Mouse (Mus musculus): ENCODE data around the gene Pklr.

Gene Pklr

DNA sequence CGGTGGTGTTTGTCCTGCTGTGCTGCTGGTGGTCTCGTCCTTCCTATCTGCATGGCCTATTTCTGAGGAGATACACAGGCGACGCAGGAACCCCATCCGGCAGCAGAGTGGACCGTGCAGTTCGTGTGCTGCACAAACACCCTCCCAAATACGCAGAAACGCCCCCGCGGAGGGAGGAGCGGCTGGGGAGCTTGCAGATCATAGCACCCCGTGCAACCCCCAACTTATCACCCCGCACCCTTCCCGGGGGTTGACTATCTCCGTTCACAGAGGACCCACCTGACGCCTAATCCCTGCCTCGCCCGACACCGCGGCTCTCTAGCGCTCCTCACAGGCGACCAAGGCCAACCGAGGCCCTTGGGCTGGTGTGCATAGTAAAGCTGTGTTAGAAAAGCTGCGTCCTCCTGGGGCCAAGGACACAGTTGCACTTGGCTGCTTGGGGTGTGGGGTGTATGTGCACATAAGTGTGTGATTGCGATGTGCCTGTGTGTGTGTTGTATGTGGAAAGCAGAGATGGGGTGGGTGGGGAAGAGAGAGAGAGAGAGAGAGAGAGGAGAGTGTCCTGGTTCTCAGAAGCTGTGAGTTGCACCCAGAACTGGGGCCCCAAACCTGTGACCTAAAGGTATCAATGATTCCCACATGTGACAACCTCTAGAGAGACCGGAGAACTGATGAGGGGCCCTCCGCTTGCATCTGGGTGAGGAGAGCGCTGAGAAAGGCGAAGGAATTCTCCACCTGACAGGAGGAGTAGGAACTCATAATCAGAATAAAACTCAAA, 3.5 kb upstream of the Pklr start:
- TF ChIP-seq CTCF (conservative IDR thresholded peaks at IDR 0.05; ENCODE audit: low read length) (no peak), NANOG (IDR thresholded peaks at IDR 0.05; ENCODE audit: borderline replicate concordance, low read length) (no peak), POU5F1 (IDR thresholded peaks at IDR 0.05; ENCODE audit: borderline replicate concordance, low read length) (no peak)
- Histone ChIP-seq H3K9me3 (ENCODE audit: low read length) (no peaks in the 10 kb centered on the region), H3K36me3 (ENCODE audit: insufficient read depth, low read length) (no peaks in the 10 kb centered on the region), H3K4me3 (replicated peaks; ENCODE audit: low read length) (peak overlapping the region; percentile 52), H3K4me1 (replicated peaks; ENCODE audit: low read depth, low read length) (peaks cover 24% of the 10 kb centered on the region), H3K27me3 (ENCODE audit: insufficient read depth, low read length) (peaks cover 48% of the 10 kb centered on the region)

- H3K36me3 ChIP-seq (ENCODE audit: insufficient read depth, low read length) = no peaks in the 10 kb centered on the region
- peaks cover 26% of the 10 kb centered on the region for H3K4me1 ChIP-seq (replicated peaks; ENCODE audit: low read depth, low read length)
- TF ChIP-seq NANOG (IDR thresholded peaks at IDR 0.05; ENCODE audit: borderline replicate concordance, low read length) (no peak), CTCF (conservative IDR thresholded peaks at IDR 0.05; ENCODE audit: low read length) (no peak), POU5F1 (IDR thresholded peaks at IDR 0.05; ENCODE audit: borderline replicate concordance, low read length) (no peak)
- H3K9me3 ChIP-seq (ENCODE audit: low read length) = no peaks in the 10 kb centered on the region
- peaks cover 48% of the 10 kb centered on the region for H3K27me3 ChIP-seq (ENCODE audit: insufficient read depth, low read length)
- H3K4me3 ChIP-seq (replicated peaks; ENCODE audit: low read length) = no peak overlapping the region
Measured at GRCm38 (mm10) chr3:89133063-89133450, 2.9 kb upstream of the Pklr start.

- Histone ChIP-seq H3K4me3 (replicated peaks; ENCODE audit: low read length) (no peak overlapping the region), H3K4me1 (replicated peaks; ENCODE audit: low read depth, low read length) (peaks cover 29% of the 10 kb centered on the region), H3K36me3 (ENCODE audit: insufficient read depth, low read length) (no peaks in the 10 kb centered on the region), H3K27me3 (ENCODE audit: insufficient read depth, low read length) (peaks cover 48% of the 10 kb centered on the region), H3K9me3 (ENCODE audit: low read length) (no peaks in the 10 kb centered on the region)
- TF ChIP-seq POU5F1 (IDR thresholded peaks at IDR 0.05; ENCODE audit: borderline replicate concordance, low read length) = no peak
- TF ChIP-seq NANOG (IDR thresholded peaks at IDR 0.05; ENCODE audit: borderline replicate concordance, low read length) = no peak
- no peak for TF ChIP-seq CTCF (conservative IDR thresholded peaks at IDR 0.05; ENCODE audit: low read length)
Measured at GRCm38 (mm10) chr3:89133752-89134151, 2.2 kb upstream of the Pklr start.

GRCm38 (mm10) chr3:89136365-89136764, 423 bp downstream of the Pklr start:
- Histone ChIP-seq H3K4me1 (replicated peaks; ENCODE audit: low read depth, low read length) (peaks cover 34% of the 10 kb centered on the region), H3K36me3 (ENCODE audit: insufficient read depth, low read length) (no peaks in the 10 kb centered on the region), H3K4me3 (replicated peaks; ENCODE audit: low read length) (no peak overlapping the region; the same call in 1 of the 2 replicates), H3K27me3 (ENCODE audit: insufficient read depth, low read length) (peaks cover 52% of the 10 kb centered on the region), H3K9me3 (ENCODE audit: low read length) (no peaks in the 10 kb centered on the region)
- TF ChIP-seq NANOG (IDR thresholded peaks at IDR 0.05; ENCODE audit: borderline replicate concordance, low read length) (no peak), POU5F1 (IDR thresholded peaks at IDR 0.05; ENCODE audit: borderline replicate concordance, low read length) (no peak), CTCF (conservative IDR thresholded peaks at IDR 0.05; ENCODE audit: low read length) (peak; percentile 50)

DNA sequence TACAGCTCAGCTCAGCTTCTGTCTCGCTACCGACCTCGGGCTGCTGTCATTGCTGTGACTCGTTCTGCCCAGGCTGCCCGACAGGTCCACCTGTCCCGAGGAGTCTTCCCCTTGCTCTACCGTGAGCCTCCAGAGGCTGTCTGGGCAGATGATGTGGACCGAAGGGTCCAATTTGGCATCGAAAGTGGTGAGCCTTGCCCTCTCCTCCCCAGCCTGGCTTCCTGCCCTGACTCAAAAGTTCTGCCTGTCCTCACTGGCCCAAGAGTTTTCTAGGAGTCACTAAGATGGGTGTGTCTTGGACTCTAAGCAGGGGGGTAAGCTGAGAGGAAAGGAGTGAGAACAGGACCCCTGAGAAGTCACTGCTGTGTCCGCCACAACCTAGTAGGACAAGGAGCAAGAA, 8.9 kb downstream of the Pklr start:
- no peak for TF ChIP-seq NANOG (IDR thresholded peaks at IDR 0.05; ENCODE audit: borderline replicate concordance, low read length)
- TF ChIP-seq CTCF (conservative IDR thresholded peaks at IDR 0.05; ENCODE audit: low read length) = no peak
- TF ChIP-seq POU5F1 (IDR thresholded peaks at IDR 0.05; ENCODE audit: borderline replicate concordance, low read length) = no peak
- peaks cover 83% of the 10 kb centered on the region for H3K27me3 ChIP-seq (ENCODE audit: insufficient read depth, low read length)
- no peak overlapping the region for H3K4me3 ChIP-seq (replicated peaks; ENCODE audit: low read length)
- H3K9me3 ChIP-seq (ENCODE audit: low read length) = no peaks in the 10 kb centered on the region
- peaks cover 39% of the 10 kb centered on the region for H3K4me1 ChIP-seq (replicated peaks; ENCODE audit: low read depth, low read length)
- H3K36me3 ChIP-seq (ENCODE audit: insufficient read depth, low read length) = no peaks in the 10 kb centered on the region

DNA sequence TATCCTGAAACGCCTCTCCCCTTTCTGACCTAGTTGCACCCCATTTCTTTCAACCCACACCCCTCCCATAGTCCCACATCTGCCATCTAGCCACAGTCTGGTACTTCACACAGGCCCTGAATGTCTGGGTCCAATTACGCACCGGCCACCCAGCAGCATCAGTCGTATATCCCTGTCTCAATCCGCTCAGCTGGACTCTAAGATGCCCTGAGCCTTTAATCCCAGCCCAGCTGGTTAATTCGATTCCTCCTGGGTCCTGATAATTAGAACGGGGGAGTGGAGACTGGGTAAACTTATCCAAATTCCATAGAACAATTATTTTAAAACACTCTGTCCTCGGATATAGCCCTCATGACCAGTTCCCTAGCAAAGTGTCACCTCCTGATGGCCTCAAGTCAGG, 9.6 kb downstream of the Pklr start:
- Histone ChIP-seq H3K4me1 (replicated peaks; ENCODE audit: low read depth, low read length) (peaks cover 46% of the 10 kb centered on the region), H3K9me3 (ENCODE audit: low read length) (no peaks in the 10 kb centered on the region), H3K27me3 (ENCODE audit: insufficient read depth, low read length) (peaks cover 83% of the 10 kb centered on the region), H3K4me3 (replicated peaks; ENCODE audit: low read length) (no peak overlapping the region), H3K36me3 (ENCODE audit: insufficient read depth, low read length) (no peaks in the 10 kb centered on the region)
- TF ChIP-seq POU5F1 (IDR thresholded peaks at IDR 0.05; ENCODE audit: borderline replicate concordance, low read length) (no peak), CTCF (conservative IDR thresholded peaks at IDR 0.05; ENCODE audit: low read length) (no peak), NANOG (IDR thresholded peaks at IDR 0.05; ENCODE audit: borderline replicate concordance, low read length) (no peak)

DNA sequence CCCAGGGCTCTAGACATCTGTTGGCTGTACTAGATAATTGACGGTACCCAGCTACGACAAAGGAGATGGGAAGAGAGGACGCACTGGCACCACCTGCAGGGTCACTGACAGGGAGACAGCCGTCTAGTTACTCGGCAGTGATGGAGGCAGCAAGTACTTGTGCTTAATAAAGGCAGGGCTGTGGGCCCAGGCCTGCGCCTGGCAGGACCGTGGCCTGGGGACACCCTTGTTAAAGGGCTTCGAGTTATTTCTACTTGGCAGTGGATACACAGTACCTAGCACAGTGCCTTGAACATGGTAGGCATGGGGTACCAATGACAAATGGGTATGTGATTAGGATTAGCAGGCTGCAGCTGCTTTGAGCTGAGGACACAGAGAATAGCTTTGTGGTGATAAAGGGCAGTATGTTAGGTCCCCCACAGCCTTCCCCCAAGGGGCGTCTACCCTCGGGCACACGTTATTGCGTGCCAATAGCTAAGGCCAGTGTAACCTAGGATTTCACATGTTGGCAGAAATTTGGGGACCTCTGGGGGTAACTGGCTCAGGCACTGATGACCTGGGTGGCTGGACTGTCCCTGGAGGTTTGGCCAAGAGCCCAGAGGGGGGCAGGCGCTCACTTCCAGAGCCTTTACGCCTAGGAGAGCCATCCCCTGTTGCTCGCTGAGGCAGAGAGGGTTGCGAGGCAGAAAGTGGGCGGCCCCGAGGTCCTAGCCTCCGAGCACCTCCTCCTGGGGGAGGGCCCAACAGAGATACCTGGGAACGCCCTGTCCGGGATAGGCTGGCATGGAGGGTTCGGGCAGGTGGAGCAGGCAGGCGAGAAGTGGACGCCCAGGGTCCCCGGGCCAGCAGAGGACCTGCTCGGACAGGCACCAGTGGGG, 11.4 kb downstream of the Pklr start:
- no peaks in the 10 kb centered on the region for H3K36me3 ChIP-seq (ENCODE audit: insufficient read depth, low read length)
- H3K4me1 ChIP-seq (replicated peaks; ENCODE audit: low read depth, low read length) = peaks cover 53% of the 10 kb centered on the region
- peak overlapping the region; percentile 74 for H3K4me3 ChIP-seq (replicated peaks; ENCODE audit: low read length)
- H3K9me3 ChIP-seq (ENCODE audit: low read length) = no peaks in the 10 kb centered on the region
- TF ChIP-seq POU5F1 (IDR thresholded peaks at IDR 0.05; ENCODE audit: borderline replicate concordance, low read length) = no peak
- TF ChIP-seq NANOG (IDR thresholded peaks at IDR 0.05; ENCODE audit: borderline replicate concordance, low read length) = no peak
- TF ChIP-seq CTCF (conservative IDR thresholded peaks at IDR 0.05; ENCODE audit: low read length) = no peak
- H3K27me3 ChIP-seq (ENCODE audit: insufficient read depth, low read length) = peaks cover 75% of the 10 kb centered on the region

DNA sequence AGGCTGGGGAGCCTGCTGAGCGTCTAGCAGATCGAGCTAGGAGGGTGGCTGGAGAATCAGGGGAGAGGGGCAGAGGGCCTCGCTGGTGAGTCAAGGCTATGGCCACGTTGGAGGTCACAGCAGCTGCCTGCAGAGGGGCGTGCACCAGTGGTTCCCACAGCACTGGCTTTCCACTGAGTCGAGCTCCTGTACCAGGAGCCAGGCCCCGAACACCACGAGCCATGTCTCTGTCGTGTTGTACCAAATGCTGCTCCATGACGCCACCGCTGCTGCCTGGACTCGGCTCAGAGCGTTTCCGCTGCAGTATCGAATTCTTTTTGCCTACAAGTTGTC, 12.0 kb downstream of the Pklr start:
- Histone ChIP-seq H3K36me3 (ENCODE audit: insufficient read depth, low read length) (no peaks in the 10 kb centered on the region), H3K4me1 (replicated peaks; ENCODE audit: low read depth, low read length) (peaks cover 55% of the 10 kb centered on the region), H3K9me3 (ENCODE audit: low read length) (no peaks in the 10 kb centered on the region), H3K4me3 (replicated peaks; ENCODE audit: low read length) (peak overlapping the region; percentile 74), H3K27me3 (ENCODE audit: insufficient read depth, low read length) (peaks cover 75% of the 10 kb centered on the region)
- TF ChIP-seq CTCF (conservative IDR thresholded peaks at IDR 0.05; ENCODE audit: low read length) (no peak), NANOG (IDR thresholded peaks at IDR 0.05; ENCODE audit: borderline replicate concordance, low read length) (no peak), POU5F1 (IDR thresholded peaks at IDR 0.05; ENCODE audit: borderline replicate concordance, low read length) (no peak)

Measured in E14TG2a.4 (cell line).